Mouse (Mus musculus): ENCODE results near the gene Csrp1.

Csrp1 gene

GRCm38 (mm10) chr1:135719983-135720382, at the start of gene Csrp1:
Gene Csrp1, plus strand, starts transcription at chr1:135720061.
- no peak for DNase-seq

- DNase-seq, result peak; percentile 85
These were observed 49.3 kb upstream of the Csrp1 start for GRCm38 (mm10) chr1:135670397-135671130.

GRCm38 (mm10) chr1:135671406-135671805, 48.5 kb upstream of the Csrp1 start:
- no peak for DNase-seq

GRCm38 (mm10) chr1:135671956-135672355, 47.9 kb upstream of the Csrp1 start:
- peak; percentile 68 for DNase-seq

- no peak for DNase-seq
These were observed 47.5 kb upstream of the Csrp1 start for GRCm38 (mm10) chr1:135672374-135672773.

- no peak for DNase-seq
These were observed 46.4 kb upstream of the Csrp1 start for GRCm38 (mm10) chr1:135673423-135673822.

- no peak for DNase-seq
These were observed 44.3 kb upstream of the Csrp1 start for GRCm38 (mm10) chr1:135675449-135676129.

- no peak for DNase-seq
These were observed 43.6 kb upstream of the Csrp1 start for GRCm38 (mm10) chr1:135676247-135676646.

- no peak for DNase-seq
These were observed 42.8 kb upstream of the Csrp1 start for GRCm38 (mm10) chr1:135676938-135677682.

GRCm38 (mm10) chr1:135678145-135678544, 41.7 kb upstream of the Csrp1 start:
- DNase-seq, result no peak

- DNase-seq, result no peak
These were observed 39.1 kb upstream of the Csrp1 start for GRCm38 (mm10) chr1:135680716-135681115.

- no peak for DNase-seq
These were observed 38.7 kb upstream of the Csrp1 start for GRCm38 (mm10) chr1:135681122-135681521.

GRCm38 (mm10) chr1:135684895-135685294, 35.0 kb upstream of the Csrp1 start:
- DNase-seq, result no peak

GRCm38 (mm10) chr1:135685316-135685715, 34.5 kb upstream of the Csrp1 start:
- DNase-seq, result no peak

GRCm38 (mm10) chr1:135686792-135687510, 32.9 kb upstream of the Csrp1 start:
- peak; percentile 55 for DNase-seq

- peak; percentile 85 for DNase-seq
These were observed 31.9 kb upstream of the Csrp1 start for GRCm38 (mm10) chr1:135687771-135688492.

- no peak for DNase-seq
These were observed 31.2 kb upstream of the Csrp1 start for GRCm38 (mm10) chr1:135688686-135689085.

GRCm38 (mm10) chr1:135690784-135691416, 29.0 kb upstream of the Csrp1 start:
- no peak for DNase-seq

GRCm38 (mm10) chr1:135691417-135691815, 28.4 kb upstream of the Csrp1 start:
- no peak for DNase-seq

- DNase-seq, result no peak
These were observed 25.7 kb upstream of the Csrp1 start for GRCm38 (mm10) chr1:135694181-135694580.

- DNase-seq, result no peak
These were observed 22.4 kb upstream of the Csrp1 start for GRCm38 (mm10) chr1:135697462-135697861.

- no peak for DNase-seq
These were observed 21.8 kb upstream of the Csrp1 start for GRCm38 (mm10) chr1:135698046-135698445.
